Mouse (Mus musculus): ENCODE results near the gene Obox5. TPM values are rescaled to one million over a fixed set of nuclear protein-coding genes. Genes with fewer than 3 reads are reported as not detected.
"Not testable (repeated sequence)": the region's sequence is repeated elsewhere in the genome, so short reads cannot be mapped to it uniquely, and the experiment has no call there.

Obox5 gene
- polyA plus RNA-seq (2014; fragmentation: Nextera tagmentation; extraction: Ambion mirVana), result not detected in 2 replicates

- WGBS, result 80% methylated on average over 2 of the region's 2 CpGs
- not testable (repeated sequence) for ATAC-seq (replicated peaks; ENCODE audit: low FRiP score, low TSS enrichment, low read depth); H3K27ac ChIP-seq (ENCODE audit: low read depth)
Measured at GRCm38 (mm10) chr7:15749831-15750230, at the start of gene Obox5. Obox5 (plus strand) TSS chr7:15750131.

GRCm38 (mm10) chr7:15749296-15749695 is 635 bp upstream of the Obox5 start:
- 69% methylated on average over 5 of the region's 5 CpGs for WGBS
- not testable (repeated sequence) for DNase-seq (ENCODE audit: low spot score); H3K27ac ChIP-seq (ENCODE audit: low read depth); ATAC-seq (replicated peaks; ENCODE audit: low FRiP score, low TSS enrichment, low read depth); H3K9ac ChIP-seq (ENCODE audit: low read length); H3K36me3 ChIP-seq (ENCODE audit: control insufficient read depth, insufficient read depth, low read length); H3K4me1 ChIP-seq (replicated peaks; ENCODE audit: control insufficient read depth, insufficient read depth, low read length); H3K27me3 ChIP-seq (replicated peaks; ENCODE audit: control insufficient read depth, insufficient read depth, low read length); H3K9me3 ChIP-seq (ENCODE audit: control insufficient read depth, low read length); H3K4me3 ChIP-seq (ENCODE audit: low read depth, low read length); H3K4me2 ChIP-seq (ENCODE audit: low read length)

More at GRCm38 (mm10) chr7:15749831-15750230, at the start of gene Obox5:
- DNase-seq (ENCODE audit: low spot score); H3K27me3 ChIP-seq (replicated peaks; ENCODE audit: control insufficient read depth, insufficient read depth, low read length); H3K4me3 ChIP-seq (ENCODE audit: low read depth, low read length); H3K9me3 ChIP-seq (ENCODE audit: control insufficient read depth, low read length); H3K4me2 ChIP-seq (ENCODE audit: low read length); H3K4me1 ChIP-seq (replicated peaks; ENCODE audit: control insufficient read depth, insufficient read depth, low read length); H3K36me3 ChIP-seq (ENCODE audit: control insufficient read depth, insufficient read depth, low read length); H3K9ac ChIP-seq (ENCODE audit: low read length): not testable (repeated sequence)

Other genes with a start within 250 kb of the Obox5 start
- not detected in 2 replicates for gene Obox3, start 110.2 kb upstream of the Obox5 start, polyA plus RNA-seq (2014; fragmentation: Nextera tagmentation; extraction: Ambion mirVana)
- gene Obox6, start 89.5 kb downstream of the Obox5 start, polyA plus RNA-seq (2014; fragmentation: Nextera tagmentation; extraction: Ambion mirVana), result not detected in 2 replicates
- not detected in 2 replicates for gene Crx, start 129.8 kb downstream of the Obox5 start, polyA plus RNA-seq (2014; fragmentation: Nextera tagmentation; extraction: Ambion mirVana)
- not detected in 2 replicates for gene Crxos, start 132.5 kb downstream of the Obox5 start, polyA plus RNA-seq (2014; fragmentation: Nextera tagmentation; extraction: Ambion mirVana)
- gene Selenow, start 172.3 kb downstream of the Obox5 start, polyA plus RNA-seq (2014; fragmentation: Nextera tagmentation; extraction: Ambion mirVana), result 802 and 852 TPM in 2 replicates
- 182 and 190 TPM in 2 replicates for gene Nop53, start 195.9 kb downstream of the Obox5 start, polyA plus RNA-seq (2014; fragmentation: Nextera tagmentation; extraction: Ambion mirVana)
- gene Ehd2, start 217.4 kb downstream of the Obox5 start, polyA plus RNA-seq (2014; fragmentation: Nextera tagmentation; extraction: Ambion mirVana), result 37.7 and 38.6 TPM in 2 replicates

All from intestine, embryonic 14.5 days (tissue).